Mouse (Mus musculus): ENCODE results near the gene Zfyve9. TPM values are rescaled to one million over a fixed set of nuclear protein-coding genes. Genes with fewer than 3 reads are reported as not detected.
"Not testable (repeated sequence)": the region's sequence is repeated elsewhere in the genome, so short reads cannot be mapped to it uniquely, and the experiment has no call there.

The Zfyve9 gene
- total RNA-seq, 2 experiments from 2014 or later: 63.7 to 67.4 TPM

DNA sequence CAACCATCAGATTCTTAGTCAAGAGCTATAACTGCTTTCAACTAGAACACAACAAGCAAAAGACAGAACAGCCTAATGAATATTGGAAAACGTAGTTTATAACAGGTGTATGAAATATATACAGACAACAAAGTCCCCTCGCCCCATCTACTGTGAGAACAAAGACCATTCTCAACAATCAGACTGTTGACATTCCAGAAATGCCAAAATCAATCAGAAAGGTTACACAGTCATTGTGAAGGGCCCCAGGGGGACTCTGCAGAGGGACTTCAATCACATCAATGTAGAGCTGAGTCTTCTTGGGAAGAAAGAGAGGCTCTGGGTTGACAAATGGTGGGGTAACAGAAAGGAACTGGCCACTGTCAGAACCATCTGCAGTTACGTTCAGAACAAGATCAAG lies 49.0 kb downstream of the Zfyve9 start:
- DNase-seq (ENCODE audit: low spot score in 2 of 2): no peak
- intact Hi-C loops (cut with DNase I): no loop called here

GRCm38 (mm10) chr4:108730450-108730849 lies 50.1 kb downstream of the Zfyve9 start:
- no peak for DNase-seq (ENCODE audit: low spot score in 2 of 2)
- intact Hi-C loops (cut with DNase I): no loop called here

DNA sequence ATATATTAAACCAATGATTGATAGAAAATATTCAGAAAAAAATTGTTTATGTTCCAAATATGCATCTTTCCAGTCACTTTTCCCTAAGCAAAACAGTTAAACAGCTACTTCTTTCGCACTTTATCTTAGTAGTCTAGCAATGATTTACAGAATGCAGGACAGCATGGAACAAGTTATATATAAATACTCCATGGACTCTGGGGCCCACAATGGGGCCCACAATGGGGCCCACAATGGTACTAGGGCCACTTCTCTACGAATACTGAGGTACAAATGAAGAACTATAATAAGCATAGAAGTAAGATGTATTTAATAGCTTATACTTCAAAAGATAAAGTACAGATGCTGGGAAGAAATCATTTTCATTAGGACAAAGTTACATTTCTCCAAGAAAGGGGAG lies 56.5 kb downstream of the Zfyve9 start:
- DNase-seq (ENCODE audit: low spot score in 2 of 2): no peak
- intact Hi-C loops (cut with DNase I): no loop called here

GRCm38 (mm10) chr4:108721245-108721784 lies 59.3 kb downstream of the Zfyve9 start:
- DNase-seq (ENCODE audit: low spot score in 2 of 2): no peak
- intact Hi-C loops (cut with DNase I): no loop called here

DNA sequence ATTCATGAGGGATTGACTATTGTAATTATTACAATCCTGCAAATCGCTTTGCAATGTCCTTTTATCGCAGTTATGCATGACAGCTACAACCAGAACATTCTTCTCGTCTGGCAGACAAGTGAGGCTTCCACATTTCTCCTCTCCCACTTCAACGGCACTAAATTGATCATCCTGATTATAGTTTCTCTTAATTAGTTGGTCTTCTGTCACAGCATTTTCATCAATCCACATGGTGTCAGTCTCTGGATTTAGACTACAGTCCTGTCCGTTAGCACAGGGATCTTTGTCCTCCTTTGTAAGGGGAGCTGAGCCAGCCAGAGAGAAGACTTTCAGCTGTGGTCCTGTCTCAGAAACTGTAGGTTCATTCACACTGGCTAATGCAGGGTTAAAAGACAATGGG lies 61.2 kb downstream of the Zfyve9 start, which contains the start of gene 3110021N24Rik:
Gene 3110021N24Rik (plus strand): TSS at position 301 of the 400 bp plus-strand sequence.
- no peak for DNase-seq (ENCODE audit: low spot score in 2 of 2)
- intact Hi-C loops (cut with DNase I): no loop called here

- DNase-seq (ENCODE audit: low spot score in 2 of 2): no peak
- intact Hi-C loops (cut with DNase I): no loop called here
Observed at GRCm38 (mm10) chr4:108708209-108708608, 72.4 kb downstream of the Zfyve9 start.

GRCm38 (mm10) chr4:108696934-108697333 lies 83.7 kb downstream of the Zfyve9 start:
- intact Hi-C loops (cut with DNase I): no loop called here

DNA sequence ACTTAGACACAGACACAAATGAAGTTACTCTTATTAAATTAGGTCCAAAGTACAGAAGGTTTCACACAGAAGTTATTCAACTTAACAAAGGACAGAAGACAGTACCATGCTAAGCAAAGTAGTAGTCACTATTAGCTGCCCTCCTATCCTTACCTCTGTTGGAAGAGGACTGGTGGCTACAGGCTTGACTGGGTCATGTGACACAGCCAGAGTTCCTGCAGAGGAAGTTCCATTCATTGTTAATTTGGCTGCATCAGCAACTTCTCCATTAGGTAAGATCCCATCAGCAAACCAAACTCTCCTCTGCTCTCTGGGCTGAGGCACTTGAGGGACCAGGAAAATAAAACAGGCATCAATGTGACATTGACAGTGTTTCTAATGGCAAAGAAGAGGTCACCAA lies 89.1 kb downstream of the Zfyve9 start:
- intact Hi-C loops (cut with DNase I): no loop called here
- DNase-seq (ENCODE audit: low spot score in 2 of 2): no peak

More at GRCm38 (mm10) chr4:108696934-108697333, 83.7 kb downstream of the Zfyve9 start:
- DNase-seq (ENCODE audit: low spot score in 2 of 2): no peak

GRCm38 (mm10) chr4:108690479-108690878 lies 90.1 kb downstream of the Zfyve9 start:
- intact Hi-C loops (cut with DNase I): no loop called here

GRCm38 (mm10) chr4:108687098-108687497 lies 93.5 kb downstream of the Zfyve9 start:
- intact Hi-C loops (cut with DNase I); DNase-seq (ENCODE audit: low spot score in 2 of 2): not testable (repeated sequence)

More at GRCm38 (mm10) chr4:108690479-108690878, 90.1 kb downstream of the Zfyve9 start:
- DNase-seq (ENCODE audit: low spot score in 2 of 2): no peak

GRCm38 (mm10) chr4:108686156-108686555 lies 94.4 kb downstream of the Zfyve9 start:
- DNase-seq (ENCODE audit: low spot score in 2 of 2): no peak
- intact Hi-C loops (cut with DNase I): no loop called here

GRCm38 (mm10) chr4:108664407-108664806 lies 116.2 kb downstream of the Zfyve9 start:
- intact Hi-C loops (cut with DNase I): no loop called here
- DNase-seq (ENCODE audit: low spot score in 2 of 2): no peak

DNA sequence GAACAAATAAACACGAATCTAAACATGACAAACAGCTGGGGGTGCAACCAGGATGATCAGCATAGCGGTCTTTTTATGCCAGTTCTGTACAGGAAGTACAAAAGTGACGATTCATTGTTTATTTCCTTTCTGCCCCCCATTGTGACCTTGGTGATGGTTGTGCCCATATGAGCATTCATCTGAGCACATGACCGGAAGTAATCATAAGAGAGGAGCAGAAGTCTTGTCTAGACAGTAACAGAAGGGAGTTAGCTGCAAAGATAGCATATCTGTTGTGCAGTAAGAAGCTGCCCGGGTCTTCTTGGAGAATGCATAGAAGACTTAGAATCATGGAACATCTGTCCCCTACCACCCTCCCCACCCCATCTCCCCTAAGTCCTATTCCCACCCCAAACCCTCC lies 141.8 kb downstream of the Zfyve9 start:
- intact Hi-C loops (cut with DNase I): no loop called here
- DNase-seq (ENCODE audit: low spot score in 2 of 2): no peak

DNA sequence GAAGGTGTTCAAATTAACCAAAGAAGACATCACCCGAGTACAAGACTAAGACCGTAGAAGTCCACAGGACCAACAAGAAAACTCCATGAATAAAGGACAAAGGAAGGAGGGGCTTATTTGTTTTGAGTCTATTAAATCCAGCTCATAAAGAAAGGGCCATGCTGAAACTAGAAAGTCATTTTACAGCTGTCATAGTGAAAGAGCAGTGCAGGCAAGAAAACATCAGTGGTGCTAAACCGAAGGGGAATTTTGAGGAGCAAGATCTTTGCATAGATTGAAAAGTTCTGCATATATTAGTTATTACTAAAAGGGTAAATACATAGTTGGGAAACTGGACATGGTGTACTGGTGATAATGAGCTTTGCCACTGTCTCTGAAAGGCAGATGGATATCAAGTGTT lies 142.9 kb downstream of the Zfyve9 start:
- intact Hi-C loops (cut with DNase I): no loop called here
- no peak for DNase-seq (ENCODE audit: low spot score in 2 of 2)

GRCm38 (mm10) chr4:108635101-108635500 lies 145.5 kb downstream of the Zfyve9 start:
- intact Hi-C loops (cut with DNase I): no loop called here
- no peak for DNase-seq (ENCODE audit: low spot score in 2 of 2)

- DNase-seq (ENCODE audit: low spot score in 2 of 2): no peak
- intact Hi-C loops (cut with DNase I): no loop called here
Observed at GRCm38 (mm10) chr4:108634696-108635095, 145.9 kb downstream of the Zfyve9 start.

- intact Hi-C loops (cut with DNase I): no loop called here
- DNase-seq (ENCODE audit: low spot score in 2 of 2): no peak
Observed at GRCm38 (mm10) chr4:108633703-108634102, 146.9 kb downstream of the Zfyve9 start.

DNA sequence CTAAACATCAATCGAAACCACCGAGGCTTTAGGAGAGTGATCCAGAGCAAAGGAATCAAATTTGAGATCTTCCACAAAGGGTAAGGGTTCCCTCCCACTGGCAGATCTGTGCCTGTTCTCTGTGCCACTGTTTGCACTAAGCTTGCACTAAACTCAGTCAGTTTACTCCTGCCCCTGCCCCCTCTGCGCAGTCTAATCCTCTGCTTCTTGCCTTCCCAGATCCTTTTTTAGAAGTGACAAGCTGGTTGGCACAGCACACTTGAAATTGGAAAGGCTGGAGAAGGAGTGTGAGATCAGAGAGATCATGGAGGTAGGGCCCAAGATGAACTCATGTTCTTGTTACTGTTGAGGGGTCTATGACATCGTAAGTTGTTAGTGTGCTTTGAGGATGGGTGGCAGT lies 149.0 kb downstream of the Zfyve9 start:
- intact Hi-C loops (cut with DNase I): no loop called here
- DNase-seq (ENCODE audit: low spot score in 2 of 2): no peak

GRCm38 (mm10) chr4:108630096-108630495 lies 150.5 kb downstream of the Zfyve9 start:
- intact Hi-C loops (cut with DNase I): no loop called here
- no peak for DNase-seq (ENCODE audit: low spot score in 2 of 2)

- DNase-seq (ENCODE audit: low spot score in 2 of 2): no peak
- intact Hi-C loops (cut with DNase I): no loop called here
Observed at GRCm38 (mm10) chr4:108629363-108629880, 151.2 kb downstream of the Zfyve9 start.

- intact Hi-C loops (cut with DNase I): no loop called here
- DNase-seq (ENCODE audit: low spot score in 2 of 2): no peak
Observed at GRCm38 (mm10) chr4:108627066-108627465, 153.5 kb downstream of the Zfyve9 start.

- intact Hi-C loops (cut with DNase I): no loop called here
- no peak for DNase-seq (ENCODE audit: low spot score in 2 of 2)
Observed at GRCm38 (mm10) chr4:108621504-108621903, 159.1 kb downstream of the Zfyve9 start.

Data from left cerebral cortex, postnatal 36 days (tissue).